Mouse (Mus musculus) spleen, postnatal 0 days (tissue): Measurements from ENCODE around the gene Tmprss11e. TPM values are rescaled to one million over a fixed set of nuclear protein-coding genes. Genes with fewer than 3 reads are reported as not detected.

ENCODE experiments used
- polyA plus RNA-seq: library from polyadenylated mRNA; unstranded; fragments of >200 nt; fragmentation: Nextera tagmentation; extraction: Ambion mirVana; gene quantifications from 2 replicates; pipeline ENCODE4 v1.2.1, GENCODE M21; 2015

Gene Tmprss11e
- polyA plus RNA-seq: not detected in 2 replicates

GRCm38 (mm10) chr5:86745715-86746114, at the start of gene Tmprss11e:
TSS of gene Tmprss11e (minus strand) at chr5:86745815.

DNA sequence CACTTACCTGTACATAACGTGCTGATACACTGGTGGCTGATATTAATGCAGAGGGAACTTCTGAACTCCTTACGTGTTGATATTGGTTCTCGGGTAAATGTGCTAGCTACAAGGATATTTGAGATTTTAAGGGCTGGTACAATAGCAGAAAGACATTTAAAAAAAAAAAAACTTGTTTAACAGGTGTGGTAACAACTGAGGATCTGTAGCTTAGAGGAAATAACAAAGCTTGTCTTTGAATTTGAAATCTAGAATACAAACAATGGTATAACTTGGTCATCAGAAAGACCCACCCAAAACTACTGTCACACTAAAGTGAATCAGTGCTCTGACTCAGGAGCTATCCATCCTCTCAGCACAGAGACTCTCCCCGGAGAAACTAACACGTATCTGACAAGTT, 69.4 kb downstream of the Tmprss11e start, which contains the start of gene Tmprss11b:
Tmprss11b (minus strand) TSS at position 101 of the 400 bp plus-strand sequence.

Other genes starting within 250 kb of the Tmprss11e start
- not detected in 2 replicates for gene Tmprss11g, start 227.2 kb downstream of the Tmprss11e start, polyA plus RNA-seq
- gene Tmprss11f, start 113.4 kb downstream of the Tmprss11e start, polyA plus RNA-seq: not detected in 2 replicates
- gene Tmprss11b, start 69.5 kb downstream of the Tmprss11e start, polyA plus RNA-seq: not detected in 2 replicates
- 27.9 and 32.7 TPM in 2 replicates for gene Ythdc1, start 58.4 kb upstream of the Tmprss11e start, polyA plus RNA-seq
- gene Ugt2b34, start 161.1 kb upstream of the Tmprss11e start, polyA plus RNA-seq: 0.04 and 0.07 TPM in 2 replicates
- gene Ugt2b1, start 180.7 kb upstream of the Tmprss11e start, polyA plus RNA-seq: not detected in 2 replicates